Mouse (Mus musculus): ENCODE measurements around the gene Slitrk1.

The Slitrk1 gene

GRCm38 (mm10) chr14:108913714-108914263 is at the start of gene Slitrk1:
TSS of gene Slitrk1 (minus strand) at chr14:108914158.
- peak; percentile 84 for DNase-seq (ENCODE audit: extremely low spot score, low spot score)

- DNase-seq (ENCODE audit: extremely low spot score, low spot score) = no peak
Observed at GRCm38 (mm10) chr14:108935777-108936176, 21.8 kb upstream of the Slitrk1 start.

GRCm38 (mm10) chr14:108914336-108914735 is 378 bp upstream of the Slitrk1 start:
- no peak for DNase-seq (ENCODE audit: extremely low spot score, low spot score)

- DNase-seq (ENCODE audit: extremely low spot score, low spot score) = peak; percentile 27
Observed at GRCm38 (mm10) chr14:108912876-108913490, 975 bp downstream of the Slitrk1 start.

GRCm38 (mm10) chr14:108912021-108912875 is 1.7 kb downstream of the Slitrk1 start:
- peak; percentile 42 for DNase-seq (ENCODE audit: extremely low spot score, low spot score)

- peak; percentile 43 for DNase-seq (ENCODE audit: extremely low spot score, low spot score)
Observed at GRCm38 (mm10) chr14:108911138-108911841, 2.7 kb downstream of the Slitrk1 start.

GRCm38 (mm10) chr14:108910449-108911137 is 3.4 kb downstream of the Slitrk1 start:
- DNase-seq (ENCODE audit: extremely low spot score, low spot score) = no peak

GRCm38 (mm10) chr14:108909336-108909953 is 4.5 kb downstream of the Slitrk1 start:
- no peak for DNase-seq (ENCODE audit: extremely low spot score, low spot score)

GRCm38 (mm10) chr14:108898601-108899000 is 15.4 kb downstream of the Slitrk1 start:
- no peak for DNase-seq (ENCODE audit: extremely low spot score, low spot score)

- no peak for DNase-seq (ENCODE audit: extremely low spot score, low spot score)
Observed at GRCm38 (mm10) chr14:108895456-108895855, 18.5 kb downstream of the Slitrk1 start.

GRCm38 (mm10) chr14:108867816-108868215 is 46.1 kb downstream of the Slitrk1 start:
- DNase-seq (ENCODE audit: extremely low spot score, low spot score) = no peak

- DNase-seq (ENCODE audit: extremely low spot score, low spot score) = no peak
Observed at GRCm38 (mm10) chr14:108864631-108865030, 49.3 kb downstream of the Slitrk1 start.

- no peak for DNase-seq (ENCODE audit: extremely low spot score, low spot score)
Observed at GRCm38 (mm10) chr14:108859310-108859709, 54.6 kb downstream of the Slitrk1 start.
